ENCODE assay signal across 17 mouse cellular contexts in genomic region chr1:135625741-135626140, GRCm38 (mm10).
"Had no signal": no experiment of that assay in that cellular context is flagged by ENCODE, and none has a peak within 500 bp of the region (broad histone marks: within the 10 kb centered on the region; RNA-seq: fewer than 3 reads in every experiment).

No protein-coding gene starts in this region.

- DNase-seq: kidney, adult 11 months; kidney, adult 8-10 months; kidney, postnatal 14 days; kidney, postnatal 4 days; liver; liver, embryonic 13.5 days; lung, adult 2 months; lung, postnatal 14 days; lung, postnatal 4 days; midbrain, embryonic 14.5 days; right cerebral cortex, postnatal 14 days; right cerebral cortex, postnatal 4 days; thymus, adult 2 months; thymus, postnatal 14 days had no signal

- H3K9me3 ChIP-seq: limb, embryonic 10.5 days; liver, embryonic 13.5 days had no signal

- H3K36me3 ChIP-seq: limb, embryonic 10.5 days; limb, embryonic 13.5 days; liver, embryonic 13.5 days had no signal

- H3K4me3 ChIP-seq: limb, embryonic 10.5 days; limb, embryonic 13.5 days; liver, embryonic 13.5 days had no signal

- H3K4me2 ChIP-seq: limb, embryonic 13.5 days; liver, embryonic 13.5 days had no signal

- H3K4me1 ChIP-seq: liver, embryonic 13.5 days had no signal

- H3K27ac ChIP-seq: limb, embryonic 10.5 days; limb, embryonic 13.5 days; liver, embryonic 13.5 days; stomach, postnatal 0 days had no signal

- H3K27me3 ChIP-seq: limb, embryonic 13.5 days; liver, embryonic 13.5 days had no signal

- H3K9ac ChIP-seq: limb, embryonic 13.5 days; liver, embryonic 13.5 days had no signal
